Mouse (Mus musculus) brain, embryonic 14.5 days (tissue): ENCODE measurements around the gene Zfp618. TPM values are rescaled to one million over a fixed set of nuclear protein-coding genes. Genes with fewer than 3 reads are reported as not detected.
A peak's percentile ranks its signal among the peaks of the same experiment; 100 is the strongest.

Experiments
- DNase-seq: peaks from one replicate; pipeline ENCODE4 v3.0.0-alpha.2; 2011; ENCODE audit warnings: low read depth
- CTCF ChIP-seq: fragments of 200-500 bp; IDR thresholded peaks from 2 replicates; pipeline ENCODE4 v1.5.1; 2012; ENCODE audit warnings: inconsistent platforms, mild to moderate bottlenecking, moderate library complexity, borderline replicate concordance; ENCODE audit not compliant: insufficient read depth, insufficient read length; ENCODE audit errors: extremely low read depth
- POLR2A ChIP-seq: fragments of 200-500 bp; IDR thresholded peaks from 2 replicates; pipeline ENCODE4 v1.6.1; 2012; ENCODE audit warnings: mild to moderate bottlenecking, inconsistent platforms, borderline replicate concordance; ENCODE audit not compliant: poor library complexity, insufficient read depth, insufficient read length, severe bottlenecking; ENCODE audit errors: extremely low read depth
- polyA plus RNA-seq: library from polyadenylated mRNA; depleted of rRNA; stranded (reverse); fragments of >200 nt; gene quantifications from 2 replicates; pipeline ENCODE4 v1.2.3, GENCODE M21; 2012

The Zfp618 gene
- polyA plus RNA-seq, 1 experiment: 39.7 TPM

GRCm38 (mm10) chr4:63097603-63098002, 132.2 kb downstream of the Zfp618 start:
- no peak for TF ChIP-seq POLR2A
- TF ChIP-seq CTCF: no peak
- DNase-seq: no peak

- DNase-seq: no peak
- TF ChIP-seq POLR2A: no peak
- no peak for TF ChIP-seq CTCF
Measured at GRCm38 (mm10) chr4:63100478-63100877, 135.1 kb downstream of the Zfp618 start.

- TF ChIP-seq POLR2A (no peak), CTCF (no peak)
- no peak for DNase-seq
Measured at GRCm38 (mm10) chr4:63102025-63102424, 136.7 kb downstream of the Zfp618 start.

GRCm38 (mm10) chr4:63105651-63106050, 140.3 kb downstream of the Zfp618 start:
- TF ChIP-seq CTCF: no peak
- no peak for TF ChIP-seq POLR2A

GRCm38 (mm10) chr4:63118639-63119437, 153.5 kb downstream of the Zfp618 start:
- TF ChIP-seq CTCF (peak; percentile 97), POLR2A (no peak)
- peak; percentile 93 for DNase-seq

More at GRCm38 (mm10) chr4:63105651-63106050, 140.3 kb downstream of the Zfp618 start:
- no peak for DNase-seq

- DNase-seq: peak; percentile 71
- TF ChIP-seq POLR2A: no peak
Measured at GRCm38 (mm10) chr4:63124861-63125466, 159.6 kb downstream of the Zfp618 start.

GRCm38 (mm10) chr4:63129891-63130624, 164.7 kb downstream of the Zfp618 start:
- no peak for DNase-seq
- TF ChIP-seq POLR2A: no peak
- no peak for TF ChIP-seq CTCF

GRCm38 (mm10) chr4:63147268-63147667, 181.9 kb downstream of the Zfp618 start:
- TF ChIP-seq POLR2A: no peak
- TF ChIP-seq CTCF: peak; percentile 8; the same call in 1 of the 2 replicates

GRCm38 (mm10) chr4:63151127-63151526, 185.8 kb downstream of the Zfp618 start:
- TF ChIP-seq POLR2A: no peak
- TF ChIP-seq CTCF: no peak
- DNase-seq: peak; percentile 24

More at GRCm38 (mm10) chr4:63147268-63147667, 181.9 kb downstream of the Zfp618 start:
- DNase-seq: no peak

GRCm38 (mm10) chr4:63154028-63154427, 188.7 kb downstream of the Zfp618 start:
- no peak for TF ChIP-seq POLR2A
- TF ChIP-seq CTCF: no peak
- no peak for DNase-seq

- TF ChIP-seq CTCF (no peak), POLR2A (no peak)
- DNase-seq: no peak
Measured at GRCm38 (mm10) chr4:63154699-63155098, 189.3 kb downstream of the Zfp618 start, which contains the start of gene Ambp. Gene Ambp, minus strand, starts transcription at chr4:63154799.

GRCm38 (mm10) chr4:63155596-63155995, 190.2 kb downstream of the Zfp618 start:
- DNase-seq: no peak
- TF ChIP-seq POLR2A: no peak
